Mouse (Mus musculus) brain, embryonic 14.5 days (tissue): ENCODE data around the gene Neurod2.

Source experiments
- CTCF ChIP-seq: fragments of 200-500 bp; IDR thresholded peaks from 2 replicates; pipeline ENCODE4 v1.5.1; 2012; ENCODE audit warnings: inconsistent platforms, mild to moderate bottlenecking, moderate library complexity, borderline replicate concordance; ENCODE audit not compliant: insufficient read depth, insufficient read length; ENCODE audit errors: extremely low read depth
- POLR2A ChIP-seq: fragments of 200-500 bp; IDR thresholded peaks from 2 replicates; pipeline ENCODE4 v1.6.1; 2012; ENCODE audit warnings: mild to moderate bottlenecking, inconsistent platforms, borderline replicate concordance; ENCODE audit not compliant: poor library complexity, insufficient read depth, insufficient read length, severe bottlenecking; ENCODE audit errors: extremely low read depth

DNA sequence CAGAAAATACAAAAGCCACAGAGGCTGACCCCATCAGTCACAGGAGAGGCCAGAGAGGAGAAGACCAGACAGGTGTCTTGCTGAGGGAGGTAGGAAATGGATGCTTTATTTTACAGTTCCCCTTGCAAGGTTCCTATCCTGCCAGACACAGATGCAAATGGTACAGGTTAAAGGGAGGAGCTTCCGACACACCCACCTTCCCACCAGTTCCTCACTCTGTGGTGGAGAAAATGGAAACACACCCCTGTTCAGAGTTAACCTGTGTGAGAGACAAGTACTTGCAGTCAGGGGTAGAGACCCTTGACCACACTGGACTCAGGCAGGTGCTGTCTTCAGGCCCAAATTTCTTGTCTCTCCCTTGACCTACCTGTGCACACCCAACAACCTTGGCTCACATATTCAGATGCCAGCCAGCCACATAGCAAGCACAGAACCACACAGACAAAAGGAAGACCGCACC, 1.3 kb upstream of the Neurod2 start:
- TF ChIP-seq POLR2A (no peak), CTCF (no peak)
